Mouse (Mus musculus): ENCODE data around the gene Ago3.

DNA sequence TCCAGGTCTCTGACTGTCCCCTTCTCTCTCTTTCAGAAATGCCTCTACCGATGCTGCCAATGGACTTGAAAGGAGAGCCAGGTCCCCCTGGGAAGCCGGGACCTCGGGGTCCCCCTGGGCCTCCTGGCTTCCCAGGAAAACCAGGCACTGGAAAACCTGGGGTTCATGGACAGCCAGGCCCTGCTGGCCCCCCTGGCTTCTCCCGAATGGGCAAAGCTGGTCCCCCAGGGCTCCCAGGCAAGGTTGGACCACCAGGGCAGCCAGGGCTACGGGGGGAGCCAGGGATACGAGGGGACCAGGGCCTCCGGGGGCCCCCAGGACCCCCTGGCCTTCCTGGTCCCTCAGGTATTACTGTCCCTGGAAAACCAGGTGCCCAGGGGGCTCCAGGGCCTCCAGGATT lies 119.0 kb downstream of the Ago3 start:
- TF ChIP-seq CTCF (IDR thresholded peaks at IDR 0.05; ENCODE audit: insufficient read depth, low read depth, low read length) (no peak), POLR2A (IDR thresholded peaks at IDR 0.05; ENCODE audit: insufficient read depth, low read depth, low read length) (no peak)

Data from olfactory bulb, adult 2 months (tissue).